Mouse (Mus musculus): ENCODE measurements around the gene Kctd8.

Kctd8 gene

DNA sequence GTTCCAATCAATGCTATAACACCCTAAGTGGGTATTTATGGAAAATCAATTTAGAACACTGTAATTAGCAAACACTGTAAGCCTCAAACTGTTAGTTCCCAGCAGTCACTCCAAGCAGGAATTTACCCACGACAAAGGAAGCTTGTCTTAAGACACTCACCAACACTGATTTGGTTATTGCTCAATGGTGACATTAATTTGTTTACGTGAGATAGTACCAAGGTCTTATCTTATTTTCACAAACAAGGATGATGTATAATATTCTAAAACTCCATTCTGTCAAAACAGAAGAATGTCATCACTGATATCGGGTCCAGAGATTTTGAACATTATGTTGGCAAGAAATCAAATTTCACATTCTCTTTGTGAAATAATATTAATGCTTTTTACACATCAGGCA lies 185.0 kb downstream of the Kctd8 start:
- no peak for DNase-seq (ENCODE audit: low spot score)

DNA sequence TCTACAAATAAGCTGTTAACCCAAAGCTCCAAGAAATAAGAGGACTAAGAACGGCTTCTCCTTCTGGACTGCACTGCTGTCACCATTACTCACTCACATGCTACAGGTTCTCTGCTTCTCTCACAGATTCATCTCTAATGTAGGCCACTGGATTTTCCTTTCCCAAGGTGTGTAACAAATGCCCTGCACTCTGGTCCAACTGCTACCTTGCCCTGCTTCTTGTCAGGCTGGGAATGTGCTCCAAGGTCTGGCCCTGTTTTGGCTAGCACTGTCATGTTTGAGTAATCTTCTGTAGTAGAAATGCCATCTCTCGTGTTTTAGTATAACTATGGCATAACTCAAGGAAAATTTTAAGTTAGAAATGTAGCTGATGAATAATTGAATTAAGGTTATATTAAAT lies 195.7 kb downstream of the Kctd8 start:
- DNase-seq (ENCODE audit: low spot score): no peak

GRCm38 (mm10) chr5:69141082-69141481 lies 200.4 kb downstream of the Kctd8 start:
- DNase-seq (ENCODE audit: low spot score): no peak

- no peak for DNase-seq (ENCODE audit: low spot score)
Measured at GRCm38 (mm10) chr5:69108718-69109117, 232.8 kb downstream of the Kctd8 start.

- DNase-seq (ENCODE audit: low spot score): no peak
Measured at GRCm38 (mm10) chr5:69088912-69089311, 252.6 kb downstream of the Kctd8 start.

Data from yolk sac, embryonic 10.5 days (tissue).